Mouse (Mus musculus) B cell, adult 2 months (primary cell): ENCODE results near the gene Itsn1.

ENCODE experiments used
- DNase-seq, 2 experiments: peaks; one replicate each; pipeline ENCODE4 v3.0.0; 2022

Itsn1 gene

DNA sequence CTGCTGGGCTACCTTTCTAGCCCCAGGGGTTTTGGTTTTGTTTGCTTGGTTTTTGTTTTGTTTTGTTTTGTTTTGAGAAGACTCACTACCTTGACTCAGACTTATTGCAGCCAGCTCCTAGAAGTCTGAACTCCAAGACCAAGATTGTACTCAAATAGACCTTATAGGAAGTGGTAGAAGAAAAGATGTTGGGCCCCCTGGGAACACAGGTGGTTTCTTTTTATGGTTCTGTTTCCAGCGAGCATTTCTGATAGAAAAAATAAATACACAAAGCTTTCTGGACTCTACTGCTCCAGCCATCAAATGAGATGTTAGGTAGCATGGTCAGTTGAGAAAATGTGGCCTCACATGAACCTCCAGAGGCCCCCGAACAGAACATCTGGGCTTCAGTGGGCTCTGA, 150.0 kb downstream of the Itsn1 start:
- no peak for DNase-seq

DNA sequence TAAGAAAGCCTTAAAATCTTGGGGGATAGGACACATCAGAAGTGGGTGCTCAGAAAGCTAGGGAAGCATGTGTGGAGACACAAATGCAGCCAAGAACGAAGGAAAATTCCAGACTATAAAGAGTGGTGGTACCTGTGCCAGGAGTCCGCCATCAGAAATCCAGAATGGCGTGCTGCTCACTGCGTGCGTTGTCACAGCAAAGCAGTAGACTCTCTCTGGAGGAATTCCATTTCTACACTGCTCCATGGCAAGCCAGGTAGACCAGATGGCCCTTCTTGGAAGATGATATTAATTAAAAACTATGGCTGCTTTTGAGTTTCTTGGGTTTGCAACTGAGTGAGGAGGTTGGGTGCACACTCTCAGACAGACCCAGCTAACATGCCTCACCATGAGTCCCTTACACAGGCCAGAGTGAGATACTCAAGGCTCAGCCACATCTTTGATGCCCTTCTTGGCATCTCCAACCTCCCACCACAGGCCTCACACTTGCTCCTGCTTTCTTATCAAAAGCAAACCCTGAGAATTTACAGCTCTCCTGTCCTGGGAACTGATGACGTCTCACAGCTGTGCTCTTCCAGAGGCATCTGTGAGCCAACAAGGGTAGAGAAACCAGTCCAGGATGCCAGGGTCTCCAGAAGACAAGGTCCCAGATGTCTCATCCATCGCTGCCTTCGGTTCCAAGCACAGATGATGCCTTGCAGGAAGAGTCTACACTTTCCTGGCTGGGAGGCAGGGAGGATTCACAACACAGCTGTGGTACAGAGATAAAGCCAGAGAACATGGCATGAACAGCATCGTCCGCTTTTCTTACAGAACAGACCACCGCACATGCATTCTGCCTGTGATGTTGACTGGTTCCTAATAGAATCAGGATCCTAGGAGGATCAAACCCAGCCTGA, 152.0 kb downstream of the Itsn1 start:
- DNase-seq = no peak

DNA sequence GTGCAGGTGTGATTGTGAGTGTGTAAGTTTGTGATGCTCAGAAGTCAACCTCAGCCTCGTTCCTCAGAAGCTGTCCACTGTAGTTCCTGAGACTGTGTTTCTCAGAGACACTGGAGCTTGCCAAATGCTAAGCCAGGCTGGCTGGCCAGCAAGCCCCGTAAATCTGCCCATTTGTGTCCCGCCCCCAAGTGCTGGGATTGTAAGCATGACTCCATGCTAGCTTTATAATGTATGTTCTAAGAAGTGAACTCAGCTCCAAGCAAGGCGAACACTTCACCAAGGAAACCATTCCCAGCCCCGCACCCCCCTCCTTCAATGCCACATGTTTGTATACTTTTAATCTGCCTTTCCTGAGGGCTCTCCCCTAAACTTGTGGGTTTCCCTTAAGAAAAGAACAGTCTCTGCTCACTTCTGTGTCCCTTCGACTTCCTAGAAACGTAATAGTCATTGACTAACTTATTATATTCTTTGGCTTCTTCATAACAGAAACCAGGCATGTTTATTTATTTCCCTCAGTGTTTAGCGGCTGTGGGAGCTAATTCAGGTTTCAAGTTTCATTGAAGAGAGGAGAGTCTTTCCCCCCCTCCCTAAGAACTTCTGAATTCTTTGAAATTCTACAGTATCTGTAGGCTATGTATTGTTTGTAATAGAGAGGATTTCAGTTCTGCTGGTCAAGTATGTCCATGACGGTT, 153.2 kb downstream of the Itsn1 start:
- no peak for DNase-seq

- no peak for DNase-seq
Measured at GRCm38 (mm10) chr16:91883636-91884035, 154.6 kb downstream of the Itsn1 start.

- peak; percentile 79 to 81 for DNase-seq
Measured at GRCm38 (mm10) chr16:91884196-91884595, 155.1 kb downstream of the Itsn1 start.

GRCm38 (mm10) chr16:91885389-91886122, 156.5 kb downstream of the Itsn1 start:
- DNase-seq = peak; percentile 61 to 64

- DNase-seq = no peak
Measured at GRCm38 (mm10) chr16:91888368-91888767, 159.3 kb downstream of the Itsn1 start.

DNA sequence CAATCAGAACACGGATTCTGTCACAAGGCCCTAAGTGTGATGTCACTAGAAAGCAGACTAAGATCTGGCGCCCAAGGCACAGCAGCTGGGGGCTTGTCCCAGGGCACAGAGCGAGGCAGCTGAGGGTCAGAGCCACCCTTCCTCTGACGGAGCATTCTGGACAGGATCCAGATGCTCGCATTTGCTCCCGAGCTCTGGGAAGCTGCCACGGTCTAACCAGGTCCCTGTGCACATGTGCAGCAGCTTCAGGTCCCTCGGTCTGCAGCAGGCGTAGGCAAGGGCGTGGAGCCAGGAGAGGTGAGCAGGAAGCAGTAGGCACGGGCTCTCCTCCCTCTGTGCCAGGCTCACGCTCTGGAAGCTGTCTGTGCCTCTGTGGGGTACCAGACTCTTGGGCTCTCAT, 160.8 kb downstream of the Itsn1 start:
- DNase-seq = no peak

DNA sequence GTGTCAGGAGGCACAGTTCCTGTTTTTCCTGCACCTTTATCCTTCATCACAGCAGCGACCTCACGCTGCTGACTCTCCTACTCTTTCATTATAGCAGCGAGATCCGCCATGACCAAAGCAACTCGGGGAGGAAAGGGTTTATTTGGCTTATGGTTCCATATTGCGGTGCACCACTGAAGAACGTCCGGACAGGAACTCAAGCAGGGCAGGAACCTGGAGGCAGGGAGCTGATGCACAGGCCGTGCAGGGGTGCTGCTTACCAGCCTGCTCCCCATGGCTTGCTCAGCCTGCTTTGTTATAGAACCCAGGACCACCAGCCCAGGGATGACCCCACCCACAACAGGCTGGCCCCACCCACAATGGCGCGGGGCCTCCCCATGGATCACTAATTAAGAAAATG, 162.1 kb downstream of the Itsn1 start:
- no peak for DNase-seq

- DNase-seq = no peak
Measured at GRCm38 (mm10) chr16:91896426-91896830, 167.3 kb downstream of the Itsn1 start.

DNA sequence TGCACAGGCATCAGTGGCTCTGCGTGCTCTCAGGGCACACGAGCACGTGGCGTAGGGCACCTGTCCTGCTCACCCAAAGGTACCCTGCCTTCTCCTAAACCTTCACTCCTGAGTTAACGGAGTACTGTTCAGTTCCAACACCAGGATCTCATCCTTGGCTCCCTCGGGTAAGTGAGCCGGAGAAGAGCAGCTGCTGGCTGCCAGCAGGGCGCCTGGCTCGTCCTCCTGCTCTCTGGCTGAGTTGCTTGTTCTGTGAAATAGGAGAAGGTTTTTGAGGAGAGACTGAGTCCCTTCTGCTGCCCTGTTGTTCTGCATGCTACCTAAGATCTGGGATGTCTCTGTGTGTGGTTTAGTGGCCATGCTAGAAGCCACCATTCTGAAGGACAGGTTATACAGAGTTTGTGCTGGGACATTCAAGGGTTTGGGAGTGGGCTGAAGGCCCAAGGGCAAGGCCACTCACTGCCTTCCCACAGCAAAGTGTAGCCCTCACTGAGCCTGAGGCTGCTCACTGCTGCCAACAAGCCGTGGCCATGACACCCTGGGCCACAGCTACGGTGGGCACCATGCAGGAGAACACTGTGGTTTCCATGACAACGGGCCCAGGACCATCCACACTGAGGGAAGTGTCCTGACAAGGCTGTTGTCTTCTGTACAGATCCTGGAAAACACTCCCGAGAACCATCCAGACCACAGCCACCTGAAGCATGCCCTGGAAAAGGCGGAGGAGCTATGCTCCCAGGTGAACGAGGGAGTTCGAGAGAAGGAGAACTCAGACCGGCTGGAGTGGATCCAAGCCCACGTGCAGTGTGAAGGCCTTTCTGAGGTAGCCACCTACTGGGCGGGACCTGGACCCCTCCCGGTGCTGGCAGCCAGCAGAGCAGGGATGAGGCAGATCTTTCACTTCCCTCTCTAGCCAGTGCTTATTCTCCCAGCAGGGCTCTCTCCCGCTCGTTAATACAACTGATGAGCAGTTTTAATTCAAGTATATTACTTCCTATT, 170.1 kb downstream of the Itsn1 start:
- peak in 1 of 2 experiments; percentile 11 for DNase-seq

GRCm38 (mm10) chr16:91900274-91900673, 171.2 kb downstream of the Itsn1 start:
- no peak for DNase-seq

GRCm38 (mm10) chr16:91903801-91904506, 174.9 kb downstream of the Itsn1 start:
- DNase-seq = no peak

GRCm38 (mm10) chr16:91905127-91905860, 176.2 kb downstream of the Itsn1 start:
- DNase-seq = no peak

DNA sequence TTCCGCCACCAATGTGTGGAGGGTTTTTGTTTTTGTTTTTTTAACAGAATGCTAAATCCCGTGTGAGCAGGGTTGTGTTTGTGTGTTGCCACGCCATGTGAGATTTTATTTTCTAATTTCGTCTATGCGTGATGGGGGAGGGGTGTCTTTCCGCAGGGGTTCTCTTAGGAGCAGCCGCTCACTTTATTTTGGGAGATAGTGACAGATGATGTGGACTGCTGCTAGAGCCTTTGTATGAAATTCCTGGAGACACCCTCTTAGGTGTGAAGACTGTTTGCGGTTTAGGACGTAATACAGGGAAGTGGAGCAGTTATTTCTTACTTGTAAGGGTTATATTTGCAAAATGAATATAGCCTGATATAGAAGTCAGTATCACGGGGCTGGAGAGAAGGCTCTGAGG, 176.9 kb downstream of the Itsn1 start:
- DNase-seq = no peak

- no peak for DNase-seq
Measured at GRCm38 (mm10) chr16:91906672-91907071, 177.6 kb downstream of the Itsn1 start.

- DNase-seq = no peak
Measured at GRCm38 (mm10) chr16:91907158-91907557, 178.1 kb downstream of the Itsn1 start.

GRCm38 (mm10) chr16:91909569-91910335, 180.7 kb downstream of the Itsn1 start:
- DNase-seq = no peak

GRCm38 (mm10) chr16:91917631-91918096, 188.6 kb downstream of the Itsn1 start:
- DNase-seq = peak; percentile 89 to 91

DNA sequence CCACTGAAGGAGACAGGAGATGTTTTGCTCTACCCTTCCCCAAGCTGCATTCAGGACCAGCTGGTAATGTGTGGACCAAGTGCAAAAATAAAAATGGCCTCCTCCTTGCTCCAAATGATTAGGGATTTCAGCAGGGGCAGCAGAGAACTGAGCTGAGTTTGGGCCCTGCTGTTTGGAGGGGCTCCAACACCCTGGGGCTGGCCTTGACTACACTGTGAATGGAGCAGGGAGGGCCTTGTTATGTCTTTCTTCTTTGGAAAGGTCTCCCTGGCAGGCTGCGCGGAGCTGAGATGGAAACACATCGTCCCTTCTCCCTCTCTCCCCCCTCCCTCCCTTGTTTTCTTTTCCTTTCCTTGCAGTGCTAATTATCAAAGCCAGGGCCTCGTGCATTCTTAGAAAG, 189.4 kb downstream of the Itsn1 start:
- DNase-seq = no peak
